Mouse (Mus musculus) yolk sac, embryonic 10.5 days (tissue): Measurements from ENCODE around the gene H1fnt.

Experiments
- DNase-seq: peaks from one replicate; pipeline ENCODE4 v3.0.0-alpha.2; 2017; ENCODE audit warnings: low spot score

The H1fnt gene

DNA sequence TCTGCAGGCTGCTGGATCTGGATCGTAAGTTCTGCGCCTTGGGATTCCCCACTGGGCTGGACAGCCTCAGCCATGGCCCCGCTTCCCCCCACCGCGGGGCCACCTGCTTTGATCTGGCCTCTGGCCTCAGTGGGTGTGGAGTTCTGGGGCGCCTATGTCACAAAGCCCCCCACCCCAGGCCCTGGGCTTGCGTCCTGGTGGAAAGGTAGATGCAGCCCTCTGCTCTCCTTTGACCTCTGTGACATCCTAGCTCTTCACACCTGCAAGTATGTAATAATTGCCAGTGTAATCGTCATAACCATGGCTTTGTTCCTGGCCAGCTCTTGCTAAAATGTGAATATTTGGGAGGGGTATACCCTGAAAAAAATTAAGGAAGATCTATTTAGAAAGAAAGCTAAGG lies at the start of gene H1fnt:
H1fnt (minus strand) TSS at position 101 of the 400 bp plus-strand sequence.
- no peak for DNase-seq

DNA sequence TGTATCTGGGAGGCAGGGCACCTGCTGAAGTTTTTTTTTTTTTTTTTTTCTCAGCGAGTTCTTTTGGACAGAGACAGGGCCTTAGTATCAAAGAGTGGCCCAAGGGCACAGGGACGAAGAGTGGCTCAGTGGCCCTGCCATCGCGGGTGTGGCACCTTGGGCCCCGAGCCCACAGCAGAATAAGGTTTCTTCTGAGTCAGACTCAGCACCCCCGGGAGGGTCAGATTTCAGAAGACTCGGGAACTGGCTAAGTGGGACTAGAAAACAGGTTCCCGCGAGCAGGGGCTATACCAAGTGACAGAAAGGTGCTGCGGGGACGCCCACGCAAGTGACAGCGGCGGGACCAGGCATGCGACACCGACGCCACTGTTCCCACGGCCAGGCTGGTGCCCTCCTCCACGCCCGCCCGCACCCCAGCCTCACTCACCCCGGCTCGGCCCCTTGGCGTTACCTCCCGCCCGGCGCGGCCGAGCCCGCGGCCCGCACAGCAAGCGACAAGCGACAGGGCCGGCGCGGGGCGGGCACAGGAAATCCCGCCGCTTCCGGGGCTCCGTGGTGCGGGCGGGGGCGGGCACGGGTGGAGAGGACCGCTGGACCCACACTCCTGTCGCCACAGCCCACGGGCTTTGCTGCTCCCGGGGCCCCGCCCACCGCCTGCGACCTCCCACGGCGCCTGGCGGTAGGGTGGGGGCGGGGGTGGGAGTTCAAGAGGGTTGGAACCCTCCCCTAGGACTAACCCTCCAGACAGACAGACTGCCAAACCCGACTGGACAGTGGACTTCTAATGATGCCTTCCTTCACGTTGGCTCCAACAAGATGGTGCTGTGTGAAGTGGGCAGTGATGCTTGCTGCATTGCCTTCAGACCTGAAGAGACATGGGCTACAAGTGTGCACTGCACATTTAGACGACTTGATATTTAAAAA lies 38.8 kb upstream of the H1fnt start, which contains the start of gene Zfp641:
Zfp641 (minus strand) TSS at position 534 of the 924 bp plus-strand sequence.
- DNase-seq = peak; percentile 16

DNA sequence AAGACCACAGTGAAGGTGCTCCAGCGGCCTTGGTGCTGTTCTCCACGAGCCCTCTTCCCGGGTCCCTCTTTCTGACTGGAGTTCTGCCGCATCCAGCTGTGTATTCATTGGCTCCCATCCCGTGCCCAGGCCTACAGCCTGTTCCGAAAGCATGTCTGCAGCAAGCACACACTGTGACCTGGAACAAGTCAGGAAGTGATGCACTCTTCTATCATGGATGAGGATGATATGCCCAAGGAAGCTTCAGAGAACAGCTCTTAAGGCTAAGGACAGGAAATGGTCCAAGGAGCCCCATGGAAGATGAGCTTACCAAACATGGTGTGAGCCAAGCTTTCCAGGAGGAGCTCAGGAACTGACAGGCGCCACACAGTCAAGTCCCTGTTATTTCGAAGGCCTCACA lies 36.6 kb upstream of the H1fnt start:
- DNase-seq = no peak

DNA sequence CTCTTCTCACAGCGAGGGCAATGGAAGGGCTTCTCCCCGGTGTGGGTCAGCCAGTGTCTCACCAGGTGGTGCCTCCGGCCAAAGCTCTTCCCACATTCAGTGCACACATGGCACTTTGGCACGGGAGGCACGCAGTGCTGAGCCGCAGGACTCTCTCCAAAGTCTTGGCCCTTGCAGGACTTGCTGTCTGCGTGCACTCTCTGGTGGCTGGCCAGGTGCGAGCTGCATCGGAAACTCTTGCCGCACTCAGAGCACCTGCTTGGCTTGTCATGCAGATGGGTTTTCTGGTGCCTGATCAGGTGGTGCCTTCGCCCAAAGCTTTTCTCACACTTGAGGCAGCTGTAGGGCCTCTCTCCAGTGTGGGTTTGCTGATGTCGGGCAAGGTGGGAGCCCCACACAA lies 31.5 kb upstream of the H1fnt start:
- no peak for DNase-seq

DNA sequence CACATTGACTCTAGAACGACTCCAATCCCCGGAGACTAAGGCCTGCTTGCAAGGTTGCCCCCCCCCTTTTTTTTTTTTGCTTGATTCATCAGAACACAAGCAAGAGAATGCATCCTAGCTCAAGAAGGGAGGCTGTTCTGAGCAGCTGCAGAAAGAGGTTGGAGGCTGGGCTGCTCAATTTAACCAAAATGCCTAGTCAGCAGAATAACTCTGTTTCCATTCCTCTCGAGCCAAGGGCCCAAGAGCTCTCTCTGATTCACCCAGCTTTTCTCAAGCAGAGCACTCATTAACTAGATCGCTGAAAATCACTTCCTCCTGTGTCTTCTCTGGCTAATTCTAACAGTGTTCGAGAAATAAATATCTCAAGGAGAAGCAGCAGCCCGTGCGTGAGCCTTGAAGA lies 29.3 kb upstream of the H1fnt start:
- no peak for DNase-seq

DNA sequence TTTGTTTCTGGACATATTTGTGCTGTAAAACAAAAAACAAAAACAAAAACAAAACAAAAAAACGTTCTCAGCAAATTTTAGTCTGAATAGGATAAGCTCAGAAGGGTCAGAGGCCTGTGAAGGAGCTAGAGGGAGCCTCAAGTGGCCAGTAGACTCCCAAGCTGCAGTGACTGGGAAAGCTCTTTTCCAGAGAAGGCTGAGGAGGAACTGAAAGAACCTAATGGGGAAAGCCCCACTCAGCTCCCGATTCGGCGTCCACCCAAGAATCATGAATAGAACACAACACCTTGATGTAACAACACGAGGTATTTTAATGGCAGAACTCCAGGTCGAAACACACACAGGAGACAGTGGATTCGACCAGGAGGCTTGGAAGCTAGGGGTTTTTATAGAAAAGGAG lies 683 bp upstream of the H1fnt start:
- DNase-seq = no peak

DNA sequence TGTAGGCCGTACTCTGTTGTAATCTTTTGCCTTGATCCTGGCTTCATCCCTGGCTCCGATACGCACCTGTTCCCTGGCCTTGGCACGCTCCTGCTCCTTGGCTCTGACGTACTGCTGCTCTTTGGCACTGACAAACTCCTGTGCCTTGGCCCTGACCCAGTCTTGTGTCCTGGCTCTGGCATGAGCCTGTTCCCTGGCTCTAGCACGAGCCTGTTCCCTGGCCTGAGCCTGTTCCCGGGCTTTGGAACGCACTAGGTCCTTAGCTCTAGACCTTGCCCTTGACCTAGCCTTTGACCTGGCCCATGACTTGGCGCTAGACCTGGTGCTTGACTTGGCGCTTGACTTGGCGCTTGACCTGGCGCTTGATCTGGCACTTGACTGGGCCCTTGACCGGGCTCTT lies 822 bp downstream of the H1fnt start:
- DNase-seq = no peak

DNA sequence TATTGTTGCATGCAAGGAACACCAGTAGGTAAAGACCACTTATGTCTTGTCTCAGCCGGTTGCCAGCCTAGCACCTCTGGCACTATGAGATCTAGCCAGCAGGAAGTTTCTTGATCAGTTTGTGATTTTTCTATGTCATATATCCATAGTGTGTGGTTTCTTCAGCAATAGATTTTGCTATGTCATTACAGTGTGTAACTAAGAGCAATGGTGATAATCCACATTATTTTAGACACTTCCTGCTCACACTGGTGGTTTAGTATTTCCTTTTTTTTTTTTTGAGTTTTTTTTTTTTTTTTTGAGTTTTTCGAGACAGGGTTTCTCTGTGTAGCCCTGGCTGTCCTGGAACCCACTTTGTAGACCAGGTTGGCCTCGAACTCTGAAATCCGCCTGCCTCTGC lies 21.7 kb downstream of the H1fnt start:
- no peak for DNase-seq

DNA sequence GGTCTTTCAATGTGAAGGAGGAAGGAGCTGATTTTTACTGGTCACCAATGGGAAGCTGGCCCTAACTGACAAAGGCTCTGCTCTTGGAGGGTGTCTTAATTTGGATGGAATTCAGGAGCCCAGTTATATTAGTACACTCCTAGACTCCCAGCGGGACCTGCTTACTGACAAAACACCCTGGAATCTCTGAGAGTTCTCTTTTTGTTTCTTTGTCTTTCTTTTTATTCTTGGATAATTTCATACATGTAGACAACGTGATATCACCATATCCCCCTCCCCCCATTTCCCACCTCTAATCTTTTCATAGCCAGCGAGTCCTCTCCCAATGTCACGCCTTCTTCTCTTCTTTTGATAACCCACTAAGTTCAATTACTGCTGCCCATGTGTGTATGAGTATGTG lies 22.7 kb downstream of the H1fnt start, which contains the start of gene Olfr286:
Olfr286 (minus strand) TSS at position 101 of the 400 bp plus-strand sequence.
- DNase-seq = no peak

DNA sequence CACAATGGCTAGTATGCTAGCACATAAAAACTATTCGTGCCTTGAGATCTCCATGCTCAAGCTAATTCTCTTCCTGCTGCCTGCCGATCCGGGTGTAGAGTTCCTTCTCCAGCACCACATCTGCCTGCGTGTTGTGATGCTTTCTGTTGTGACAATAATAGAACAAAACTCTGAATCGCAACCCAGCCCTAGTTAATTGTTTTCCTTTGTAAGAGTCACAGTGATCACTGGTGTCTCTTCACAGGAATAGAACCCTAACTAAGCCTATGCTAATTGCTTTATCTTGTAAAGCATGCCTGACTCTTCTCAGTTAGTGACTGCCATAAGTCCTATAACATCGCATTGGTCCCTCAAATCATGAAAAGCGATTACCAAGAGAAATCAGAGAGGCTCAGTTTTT lies 31.0 kb downstream of the H1fnt start:
- no peak for DNase-seq

DNA sequence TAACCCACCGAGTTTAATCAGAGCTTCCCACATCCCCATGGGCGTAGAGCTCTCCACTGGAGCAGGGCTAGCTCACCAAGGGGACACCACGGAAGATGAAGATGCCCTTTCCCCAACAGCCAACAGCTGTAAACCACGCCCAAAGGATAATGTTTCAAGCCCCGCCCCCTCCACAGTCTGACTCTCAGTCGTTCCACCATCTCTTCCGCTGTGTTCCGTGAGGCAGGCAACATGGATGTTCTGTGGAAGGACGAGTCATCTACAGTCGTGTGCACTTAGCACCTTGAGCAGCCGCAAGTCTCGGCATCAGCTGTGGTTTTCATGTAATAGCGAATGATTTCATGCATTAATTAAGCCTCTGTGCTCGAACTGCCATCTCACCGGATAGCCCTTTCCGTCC lies 31.5 kb downstream of the H1fnt start:
- no peak for DNase-seq

DNA sequence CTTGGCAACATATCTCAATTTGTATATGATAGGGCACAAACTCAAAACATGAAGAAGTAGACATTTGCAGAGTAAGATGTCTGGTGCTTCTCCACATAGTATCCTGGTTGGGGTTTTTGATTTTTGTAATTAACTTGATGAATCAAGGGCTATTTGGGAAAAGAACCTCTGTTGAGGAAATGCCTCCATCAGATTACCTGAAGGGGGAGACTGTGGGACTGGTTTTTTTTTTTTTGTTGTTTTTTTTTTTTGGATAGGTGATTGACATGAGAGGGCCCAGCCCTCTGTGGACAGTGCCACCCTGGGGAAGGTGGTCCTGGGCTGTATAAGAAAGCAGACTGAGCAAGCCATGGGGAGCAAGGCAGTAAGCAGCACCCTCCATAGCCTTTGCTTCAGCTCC lies 34.7 kb downstream of the H1fnt start:
- no peak for DNase-seq

DNA sequence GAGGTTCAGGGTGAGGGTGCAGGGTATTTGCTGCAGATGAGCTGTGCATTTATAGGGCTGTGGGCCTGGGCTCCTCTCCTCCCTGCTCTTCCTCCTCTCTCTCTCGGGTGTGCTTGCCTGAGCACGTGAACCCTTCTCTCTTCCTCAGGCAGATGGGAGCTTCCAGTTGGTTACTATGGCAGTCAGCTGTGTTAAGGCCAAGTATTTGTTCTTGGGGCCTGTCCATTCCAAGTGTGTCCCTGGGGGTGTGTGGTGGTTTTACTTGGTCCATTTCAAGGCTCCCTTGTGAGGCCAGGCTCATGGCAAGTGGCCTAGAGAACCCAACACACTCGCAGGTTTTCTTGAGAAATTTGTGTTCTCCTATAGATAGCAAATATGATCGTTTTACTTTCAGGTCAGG lies 36.2 kb downstream of the H1fnt start, which contains the start of the genes Gm44579 and Olfr287:
Gm44579 (minus strand) TSS at position 101 of the 400 bp plus-strand sequence.
Olfr287 (minus strand) TSS at position 180 of the 400 bp plus-strand sequence.
- DNase-seq = no peak

DNA sequence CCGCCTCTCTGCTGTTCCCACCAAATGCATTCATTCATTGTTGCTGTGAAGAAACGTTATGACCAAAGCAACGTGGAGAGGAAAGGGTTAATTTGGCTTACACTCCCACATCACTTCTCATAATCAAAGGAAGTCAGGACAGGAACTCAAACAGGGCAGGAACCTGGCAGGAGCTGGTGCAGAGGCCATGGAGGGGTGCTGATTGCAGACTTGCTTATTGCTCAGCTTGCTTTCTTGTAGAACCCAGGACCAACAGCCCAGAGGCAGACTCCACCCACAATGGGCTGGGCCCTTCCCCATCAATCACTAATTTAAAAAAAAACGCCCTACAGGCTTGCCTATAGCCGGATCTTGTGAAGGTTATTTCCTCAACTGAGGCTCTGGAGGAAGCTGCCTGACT lies 43.0 kb downstream of the H1fnt start:
- DNase-seq = no peak

DNA sequence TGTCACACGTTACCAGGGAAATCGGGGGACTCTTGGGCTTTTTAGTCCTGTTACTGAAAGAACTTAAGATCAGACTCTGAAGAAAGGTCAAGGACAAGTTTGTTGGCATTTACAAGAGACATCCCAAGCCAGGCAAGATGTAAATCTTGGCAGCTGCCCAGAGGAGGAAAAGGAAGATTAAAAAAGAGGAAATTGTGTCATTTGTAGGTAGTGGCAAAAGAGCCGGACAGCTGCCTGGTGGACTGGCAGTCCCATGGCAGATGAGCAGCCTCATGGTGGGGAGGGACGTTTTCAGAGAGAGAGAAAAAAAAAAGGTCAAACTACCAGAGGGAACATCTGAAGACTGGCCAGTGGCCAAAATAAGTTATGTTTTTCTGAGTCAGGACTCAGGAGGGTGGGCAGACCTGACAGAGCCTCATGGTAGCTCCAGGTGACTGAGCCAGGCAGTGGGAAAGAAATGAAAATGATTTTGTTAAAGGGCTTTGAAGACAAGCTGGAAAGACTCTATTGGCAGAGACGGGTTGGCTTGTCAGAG lies 43.7 kb downstream of the H1fnt start:
- DNase-seq = no peak

DNA sequence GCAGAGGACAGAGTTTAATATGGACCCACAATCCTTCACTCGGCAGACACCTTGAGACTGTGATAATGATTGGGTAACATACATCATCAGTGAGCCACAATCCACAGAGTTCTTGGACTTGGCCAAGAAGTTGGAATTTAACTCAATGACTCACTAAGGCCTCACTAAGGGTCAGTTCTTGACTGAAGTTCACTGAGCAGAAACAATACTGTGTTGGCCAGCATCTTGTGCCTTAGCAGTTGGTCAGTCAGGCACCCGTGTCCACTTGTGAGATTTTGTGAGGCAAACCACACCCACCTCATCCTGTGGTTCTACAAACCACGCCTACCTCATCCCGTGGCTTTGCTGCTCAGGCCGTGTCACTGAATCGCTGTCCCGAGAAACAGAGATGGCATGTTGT lies 47.4 kb downstream of the H1fnt start:
- no peak for DNase-seq
